Mouse (Mus musculus): Measurements from ENCODE around the gene Scamp2.
A peak's percentile ranks its signal among the peaks of the same experiment; 100 is the strongest.

Scamp2 gene

GRCm38 (mm10) chr9:57594174-57594509 lies 33.4 kb downstream of the Scamp2 start:
- no peak for DNase-seq (ENCODE audit: low spot score in 2 of 2)

- DNase-seq (ENCODE audit: low spot score in 2 of 2) = no peak
These were observed 36.5 kb downstream of the Scamp2 start for GRCm38 (mm10) chr9:57597265-57597664.

- DNase-seq (ENCODE audit: low spot score in 2 of 2) = no peak
These were observed 37.2 kb downstream of the Scamp2 start for GRCm38 (mm10) chr9:57597929-57598382.

GRCm38 (mm10) chr9:57598851-57599563 lies 38.3 kb downstream of the Scamp2 start:
- DNase-seq (ENCODE audit: low spot score in 2 of 2) = no peak

- DNase-seq (ENCODE audit: low spot score in 2 of 2) = no peak
These were observed 40.0 kb downstream of the Scamp2 start for GRCm38 (mm10) chr9:57600620-57601352.

GRCm38 (mm10) chr9:57601353-57601706 lies 40.6 kb downstream of the Scamp2 start:
- DNase-seq (ENCODE audit: low spot score in 2 of 2) = no peak

GRCm38 (mm10) chr9:57602098-57602497 lies 41.4 kb downstream of the Scamp2 start:
- DNase-seq (ENCODE audit: low spot score in 2 of 2) = no peak

GRCm38 (mm10) chr9:57604875-57605274 lies 44.1 kb downstream of the Scamp2 start:
- DNase-seq (ENCODE audit: low spot score in 2 of 2) = no peak

GRCm38 (mm10) chr9:57605503-57605902 lies 44.8 kb downstream of the Scamp2 start:
- no peak for DNase-seq (ENCODE audit: low spot score in 2 of 2)

GRCm38 (mm10) chr9:57606139-57606851 lies 45.6 kb downstream of the Scamp2 start, which contains the start of gene Cplx3:
Cplx3 (minus strand) TSS chr9:57606281.
- DNase-seq (ENCODE audit: low spot score in 2 of 2) = peak in 1 of 2 experiments; percentile 17

GRCm38 (mm10) chr9:57609803-57610202 lies 49.1 kb downstream of the Scamp2 start:
- DNase-seq (ENCODE audit: low spot score in 2 of 2) = no peak

GRCm38 (mm10) chr9:57610359-57610826 lies 49.6 kb downstream of the Scamp2 start:
- DNase-seq (ENCODE audit: low spot score in 2 of 2) = no peak

GRCm38 (mm10) chr9:57612587-57612986 lies 51.8 kb downstream of the Scamp2 start:
- no peak for DNase-seq (ENCODE audit: low spot score in 2 of 2)

GRCm38 (mm10) chr9:57613975-57614374 lies 53.2 kb downstream of the Scamp2 start:
- no peak for DNase-seq (ENCODE audit: low spot score in 2 of 2)

GRCm38 (mm10) chr9:57614786-57615185 lies 54.0 kb downstream of the Scamp2 start:
- DNase-seq (ENCODE audit: low spot score in 2 of 2) = no peak

GRCm38 (mm10) chr9:57617556-57618169 lies 56.9 kb downstream of the Scamp2 start:
- no peak for DNase-seq (ENCODE audit: low spot score in 2 of 2)

GRCm38 (mm10) chr9:57618854-57619253 lies 58.1 kb downstream of the Scamp2 start:
- DNase-seq (ENCODE audit: low spot score in 2 of 2) = no peak

- DNase-seq (ENCODE audit: low spot score in 2 of 2) = no peak
These were observed 59.9 kb downstream of the Scamp2 start, which contains the start of gene Lman1l for GRCm38 (mm10) chr9:57620674-57621073. Lman1l (minus strand) TSS chr9:57620774.

- no peak for DNase-seq (ENCODE audit: low spot score in 2 of 2)
These were observed 63.6 kb downstream of the Scamp2 start for GRCm38 (mm10) chr9:57624295-57624694.

- DNase-seq (ENCODE audit: low spot score in 2 of 2) = no peak
These were observed 65.1 kb downstream of the Scamp2 start for GRCm38 (mm10) chr9:57625674-57626500.

GRCm38 (mm10) chr9:57627191-57627590 lies 66.4 kb downstream of the Scamp2 start:
- no peak for DNase-seq (ENCODE audit: low spot score in 2 of 2)

Data from natural killer cell, adult 2 months (primary cell).